Mouse (Mus musculus) fat pad, adult 2 months (tissue): Measurements from ENCODE around the gene Pias3.
"Not testable (repeated sequence)": the region's sequence is repeated elsewhere in the genome, so short reads cannot be mapped to it uniquely, and the experiment has no call there.

Experiments used
- DNase-seq: peaks from one replicate; pipeline ENCODE4 v3.0.0-alpha.2; 2011; ENCODE audit warnings: low read depth, low spot score; ENCODE audit errors: extremely low read depth

Pias3 gene

DNA sequence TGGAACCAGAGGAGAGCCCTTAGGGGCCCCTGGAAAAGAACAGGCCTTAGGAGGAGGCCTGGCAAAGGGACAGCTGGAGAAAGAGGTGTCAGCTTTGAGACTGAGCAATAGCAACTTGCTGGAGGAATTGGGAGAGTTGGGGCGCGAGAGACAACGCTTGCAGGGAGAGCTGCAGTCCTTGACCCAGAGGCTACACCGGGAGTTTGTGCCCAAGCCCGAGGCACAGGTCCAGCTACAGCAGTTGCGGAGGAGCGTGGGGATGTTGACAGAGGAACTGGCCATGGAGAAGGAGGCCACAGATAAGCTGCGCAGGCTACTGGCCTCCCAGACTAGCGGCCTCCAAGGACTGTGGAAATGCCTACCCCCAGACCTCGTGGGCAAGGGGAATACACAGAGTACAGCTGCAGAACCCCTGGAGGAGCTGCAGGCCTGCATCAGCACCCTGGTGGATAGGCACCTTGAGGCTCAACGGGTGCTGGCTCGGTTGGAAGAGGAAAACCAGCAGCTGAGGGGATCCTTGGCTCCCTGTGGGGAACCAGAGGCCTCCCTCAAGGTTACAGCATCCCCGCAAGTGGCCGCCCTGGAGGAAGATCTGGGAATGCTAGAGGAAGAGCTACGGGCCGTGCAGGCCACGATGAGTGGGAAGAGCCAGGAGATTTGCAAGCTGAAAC lies 11.9 kb upstream of the Pias3 start:
- no peak for DNase-seq

DNA sequence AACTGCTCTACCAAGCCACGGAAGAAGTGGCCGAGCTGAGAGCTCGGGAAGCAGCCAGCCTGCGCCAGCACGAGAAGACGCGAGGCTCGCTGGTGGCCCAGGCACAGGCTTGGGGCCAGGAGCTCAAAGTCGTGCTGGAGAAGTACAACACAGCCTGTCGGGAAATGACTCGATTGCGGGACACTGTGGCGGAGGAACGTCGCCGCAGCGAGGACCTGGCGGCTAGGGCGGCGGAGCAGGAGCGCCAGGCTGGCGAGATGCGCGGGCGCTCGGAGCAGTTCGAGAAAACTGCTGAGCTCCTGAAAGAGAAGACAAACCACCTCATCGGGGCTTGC lies 11.4 kb upstream of the Pias3 start:
- no peak for DNase-seq

DNA sequence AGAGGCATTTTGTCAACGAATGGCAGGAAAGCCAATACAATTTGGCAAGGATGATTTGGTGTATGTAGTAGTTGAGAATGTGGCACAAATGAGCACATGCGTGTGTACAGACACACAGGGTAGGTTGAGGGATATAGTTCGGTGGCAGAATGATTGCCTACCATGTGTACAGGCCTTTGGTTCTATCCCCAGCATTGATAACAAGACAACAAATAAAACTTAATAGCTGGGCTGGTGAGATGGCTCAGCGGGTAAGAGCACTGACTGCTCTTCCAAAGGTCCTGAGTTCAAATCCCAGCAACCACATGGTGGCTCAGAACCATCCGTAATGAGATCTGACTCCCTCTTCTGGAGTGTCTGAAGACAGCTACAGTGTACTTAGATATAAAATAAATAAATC lies 10.1 kb upstream of the Pias3 start:
- DNase-seq = not testable (repeated sequence)

- DNase-seq = no peak
These were observed 7.3 kb upstream of the Pias3 start for GRCm38 (mm10) chr3:96688854-96689253.

DNA sequence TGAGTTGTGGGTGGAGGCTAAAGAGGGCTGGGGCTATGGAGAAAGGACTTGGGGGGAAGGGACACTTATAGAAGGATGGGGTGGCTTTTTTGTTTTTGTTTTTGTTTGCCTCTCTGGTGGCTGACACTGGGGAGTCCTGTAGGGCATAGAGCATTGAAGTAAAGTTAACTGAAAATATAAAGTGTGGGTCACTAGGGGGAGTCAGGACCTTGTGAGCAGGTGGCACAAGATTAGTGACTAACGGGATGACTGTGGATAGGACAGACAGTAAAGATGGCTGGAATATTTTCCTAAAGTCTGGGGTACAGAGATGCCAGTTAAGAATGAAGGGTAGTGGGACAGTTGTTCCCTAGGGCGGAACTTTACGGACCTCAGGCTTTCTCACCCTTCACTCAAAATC lies 5.9 kb upstream of the Pias3 start:
- DNase-seq = no peak

- DNase-seq = no peak
These were observed 3.7 kb upstream of the Pias3 start for GRCm38 (mm10) chr3:96692506-96692905.

GRCm38 (mm10) chr3:96693579-96693978 lies 2.6 kb upstream of the Pias3 start:
- no peak for DNase-seq

GRCm38 (mm10) chr3:96696766-96697732 lies 865 bp downstream of the Pias3 start:
- DNase-seq = no peak

- DNase-seq = no peak
These were observed 3.0 kb downstream of the Pias3 start for GRCm38 (mm10) chr3:96698993-96699690.

DNA sequence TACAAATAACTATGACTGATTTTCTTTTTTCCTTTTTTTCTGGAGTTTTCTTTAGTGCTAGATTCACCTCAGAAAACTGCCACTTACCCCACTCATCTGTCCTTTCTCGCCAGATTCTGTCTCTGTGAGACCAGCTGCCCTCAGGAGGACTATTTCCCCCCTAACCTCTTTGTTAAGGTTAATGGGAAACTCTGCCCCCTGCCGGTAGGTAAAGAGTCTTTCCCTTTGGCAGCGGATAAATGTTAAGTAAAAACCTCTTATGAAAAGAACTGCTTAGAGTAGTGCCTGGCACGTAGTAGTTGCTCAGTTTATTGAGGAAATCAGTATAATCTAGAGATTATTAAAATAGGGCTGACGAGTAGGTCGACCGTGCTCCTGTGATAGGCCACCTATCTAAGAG lies 4.2 kb downstream of the Pias3 start:
- DNase-seq = no peak

DNA sequence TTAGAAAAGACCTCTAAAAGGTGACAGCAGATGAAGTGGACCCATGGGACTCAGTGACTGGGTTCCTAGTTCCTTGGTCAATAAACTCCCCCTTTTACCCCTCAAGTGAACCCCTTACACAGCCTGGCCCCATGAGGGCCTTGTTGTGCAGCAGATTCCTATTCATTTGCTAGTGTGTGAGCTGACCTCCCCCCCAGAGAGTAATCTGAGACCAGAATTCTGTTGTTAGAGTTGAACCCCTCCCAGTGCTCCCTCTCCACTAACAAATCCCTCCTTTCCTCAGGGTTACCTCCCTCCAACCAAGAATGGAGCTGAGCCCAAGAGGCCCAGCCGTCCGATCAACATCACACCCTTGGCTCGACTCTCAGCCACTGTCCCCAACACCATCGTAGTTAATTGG lies 4.8 kb downstream of the Pias3 start:
- DNase-seq = no peak

DNA sequence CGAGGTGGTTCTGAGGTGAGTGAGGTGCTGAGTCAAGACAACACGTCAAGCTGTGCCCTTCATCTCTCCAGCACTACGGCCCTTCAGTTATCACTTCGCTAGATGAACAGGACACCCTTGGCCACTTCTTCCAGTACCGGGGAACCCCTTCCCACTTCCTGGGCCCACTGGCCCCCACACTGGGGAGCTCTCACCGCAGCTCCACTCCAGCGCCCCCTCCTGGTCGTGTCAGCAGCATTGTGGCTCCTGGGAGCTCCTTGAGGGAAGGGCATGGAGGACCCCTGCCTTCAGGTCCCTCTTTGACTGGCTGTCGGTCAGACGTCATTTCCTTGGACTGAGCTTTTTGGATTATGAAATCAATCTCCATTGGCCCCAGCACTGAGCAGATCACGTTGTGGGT lies 8.6 kb downstream of the Pias3 start:
- no peak for DNase-seq

DNA sequence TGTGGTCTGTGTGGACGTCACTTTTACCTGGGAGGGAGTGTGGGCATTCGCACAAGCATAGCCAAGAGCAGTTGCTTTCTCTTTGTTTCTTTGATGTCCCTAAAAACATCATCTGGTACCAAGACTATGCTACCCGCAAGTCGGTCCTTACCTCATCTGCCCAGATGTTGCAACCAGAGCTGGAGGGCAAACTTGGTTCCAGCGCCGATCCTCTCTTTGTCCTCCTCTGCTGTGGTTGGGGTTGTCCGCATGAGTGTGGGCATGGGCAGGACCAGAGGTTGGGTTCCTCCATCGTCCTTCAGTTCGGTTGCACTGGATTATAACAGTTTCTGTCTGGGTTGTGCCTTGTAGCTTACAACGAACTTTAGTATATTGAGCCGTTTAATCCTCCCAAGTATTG lies 10.0 kb downstream of the Pias3 start:
- no peak for DNase-seq

- no peak for DNase-seq
These were observed 10.8 kb downstream of the Pias3 start for GRCm38 (mm10) chr3:96706984-96707383.

DNA sequence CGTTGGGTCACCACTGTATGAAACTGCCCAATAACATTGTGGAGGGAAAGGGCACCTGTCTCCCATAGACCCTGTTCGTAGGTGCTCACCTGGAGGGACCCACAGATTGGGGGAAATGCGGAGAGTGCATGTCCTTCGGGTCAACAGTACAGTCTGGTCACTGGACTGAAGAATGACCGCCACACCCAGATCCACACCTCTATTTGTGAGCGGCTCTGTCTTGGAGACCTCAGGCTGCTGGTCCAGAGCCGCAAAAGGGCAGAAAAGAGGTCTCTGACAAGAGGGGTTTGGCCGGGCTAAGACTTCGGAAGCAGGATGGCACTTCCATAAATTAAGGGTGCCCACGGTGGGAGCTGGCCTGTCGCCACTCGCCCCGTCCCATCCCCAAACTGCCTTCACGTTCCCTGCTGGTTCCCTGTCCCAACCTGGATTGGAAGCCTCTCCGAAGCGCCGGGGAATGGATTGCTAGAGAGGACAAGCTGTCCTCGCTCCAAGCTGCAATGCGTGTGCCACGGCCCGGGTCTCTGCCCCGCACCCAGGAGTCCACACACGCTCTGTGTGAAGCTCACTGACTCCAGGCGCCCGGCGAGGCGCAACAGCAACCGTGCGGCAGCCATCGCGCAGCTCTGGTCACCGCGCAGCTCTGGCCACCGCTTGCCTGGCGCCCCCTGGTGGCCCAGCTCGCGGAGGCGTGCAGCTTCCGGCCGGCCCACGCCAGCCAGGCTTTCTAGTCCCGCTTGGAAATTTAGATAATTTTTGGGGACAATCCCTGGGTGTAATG lies 11.9 kb downstream of the Pias3 start, which contains the start of gene Nudt17:
Gene Nudt17, minus strand, starts transcription at position 660 of the 781 bp plus-strand sequence.
- DNase-seq = no peak

- no peak for DNase-seq
These were observed 12.5 kb downstream of the Pias3 start for GRCm38 (mm10) chr3:96708684-96709064.

DNA sequence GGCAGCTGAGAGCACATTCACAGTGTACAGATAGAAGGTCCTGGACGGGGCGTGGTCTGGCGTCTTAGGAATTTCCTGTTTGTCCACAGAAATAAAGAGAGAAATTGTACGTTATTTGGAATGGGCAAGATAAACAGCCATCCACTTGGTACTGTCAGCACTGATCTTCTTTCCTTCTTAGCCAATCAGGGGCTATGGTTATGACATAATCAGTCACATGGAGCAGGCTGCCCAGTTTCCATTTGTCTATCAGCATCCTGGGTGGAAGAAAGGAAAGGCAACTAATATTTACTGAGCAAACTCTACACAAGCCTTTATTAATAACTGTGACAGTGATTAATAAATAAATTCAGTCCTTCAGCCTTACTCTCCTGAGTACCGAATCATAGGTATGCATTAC lies 18.1 kb downstream of the Pias3 start:
- no peak for DNase-seq

DNA sequence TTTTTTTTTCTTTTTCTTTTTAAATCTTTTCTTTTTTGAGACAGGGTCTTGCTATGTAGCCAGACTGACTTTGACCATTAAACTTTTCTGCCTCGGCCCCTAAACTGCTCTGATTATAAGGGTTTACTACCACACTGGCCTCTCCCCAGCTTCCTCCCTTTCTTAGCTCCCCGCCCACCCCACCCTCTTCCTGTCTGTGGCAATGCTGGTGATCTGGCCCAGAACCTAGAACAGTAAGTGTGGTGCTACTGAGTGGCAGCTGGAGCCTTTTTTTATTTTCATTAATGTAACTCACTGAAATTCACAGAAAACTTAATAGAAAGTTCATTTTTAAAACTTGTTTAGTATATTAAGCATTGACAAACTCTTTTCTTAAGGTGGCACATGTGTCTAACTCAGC lies 19.7 kb downstream of the Pias3 start:
- DNase-seq = no peak

- DNase-seq = no peak
These were observed 23.0 kb downstream of the Pias3 start for GRCm38 (mm10) chr3:96719173-96719572.

DNA sequence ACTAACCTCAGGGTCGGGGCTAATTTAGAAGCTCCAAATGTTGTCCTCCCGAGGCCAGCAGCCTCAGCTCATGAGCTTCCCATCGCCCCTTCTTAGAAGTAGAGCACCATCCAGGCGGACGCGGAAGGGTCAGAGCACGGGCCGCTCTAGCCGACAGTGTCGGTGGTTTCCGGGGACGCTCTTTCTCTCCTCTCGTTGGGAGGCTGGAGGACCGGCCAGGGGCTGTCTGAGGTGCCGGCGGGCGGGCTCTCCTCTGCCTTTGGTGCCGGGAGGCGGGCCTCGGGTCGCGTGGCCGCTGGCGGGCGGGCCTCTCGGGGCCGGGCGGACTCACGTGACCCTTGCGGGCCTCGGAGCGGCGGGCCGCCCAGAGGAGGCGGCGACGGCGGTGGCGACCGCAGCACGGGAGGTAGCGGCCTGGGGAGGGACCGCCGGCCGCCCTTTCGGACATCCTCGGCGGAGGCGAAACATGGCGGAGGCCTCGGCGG lies 31.2 kb downstream of the Pias3 start, which contains the start of the genes Polr3c and Rnf115:
Gene Polr3c, minus strand, starts transcription at position 286 of the 485 bp plus-strand sequence.
Gene Rnf115, plus strand, starts transcription at position 322 of the 485 bp plus-strand sequence.
- no peak for DNase-seq
